Mouse (Mus musculus) G1E (cell line): ENCODE measurements around the gene Mon2. TPM values are rescaled to one million over a fixed set of nuclear protein-coding genes. Genes with fewer than 3 reads are reported as not detected.

Source experiments
- ATAC-seq: 2 replicates; pipeline ENCODE4 v1.8.0; 2016; ENCODE audit warnings: mild to moderate bottlenecking; ENCODE audit not compliant: insufficient number of reproducible peaks, poor library complexity, low FRiP score, severe bottlenecking; ENCODE audit errors: extremely low read depth
- DNase-seq: peaks from one replicate; pipeline ENCODE4 v3.0.0; 2012; ENCODE audit warnings: low spot score
- H3K27me3 ChIP-seq: 2 replicates; pipeline ENCODE4 v1.6.1; 2012; ENCODE audit warnings: mild to moderate bottlenecking, low read length, inconsistent platforms; ENCODE audit not compliant: insufficient read depth
- H3K36me3 ChIP-seq: replicated peaks from 2 replicates; pipeline ENCODE3; 2012; ENCODE audit warnings: mild to moderate bottlenecking, inconsistent platforms
- H3K4me1 ChIP-seq: 2 replicates; pipeline ENCODE4 v1.6.1; 2012; ENCODE audit warnings: low read depth, low read length, inconsistent platforms, mixed read lengths; ENCODE audit not compliant: insufficient read depth
- H3K4me3 ChIP-seq: 2 replicates; pipeline ENCODE4 v1.5.1; 2012; ENCODE audit warnings: low read depth, mild to moderate bottlenecking, inconsistent platforms, low read length, moderate library complexity, mixed read lengths
- H3K9me3 ChIP-seq: replicated peaks from 2 replicates; pipeline ENCODE4 v1.6.1; 2012; ENCODE audit warnings: inconsistent platforms
- CTCF ChIP-seq: IDR thresholded peaks from 2 replicates; pipeline ENCODE4 v1.5.1; 2012; ENCODE audit warnings: low read depth, low read length, inconsistent platforms, mixed read lengths
- GATA1 ChIP-seq: IDR thresholded peaks from 2 replicates; pipeline ENCODE4 v1.6.1; 2012; ENCODE audit warnings: borderline replicate concordance, low read length, inconsistent platforms, mixed read lengths
- GATA2 ChIP-seq: IDR thresholded peaks from 2 replicates; pipeline ENCODE4 v1.6.1; 2012; ENCODE audit warnings: low read depth, low read length, inconsistent platforms, borderline replicate concordance
- POLR2AphosphoS5 ChIP-seq: IDR thresholded peaks from 2 replicates; pipeline ENCODE4 v1.6.1; 2012; ENCODE audit warnings: low read depth, low read length, inconsistent platforms; ENCODE audit not compliant: insufficient replicate concordance
- TAL1 ChIP-seq: conservative IDR thresholded peaks from 2 replicates; pipeline ENCODE4 v1.6.1; 2012; ENCODE audit warnings: low read depth, low read length, inconsistent platforms, mixed read lengths
- polyA plus RNA-seq: library from polyadenylated mRNA; stranded (reverse); fragments of >175 nt; gene quantifications from 2 replicates; pipeline ENCODE4 v1.2.3, GENCODE M21; 2012
- total RNA-seq, 2 experiments: library from RNA; stranded (forward) in 1 of 2; stranded (reverse) in 1 of 2; fragments of 200-1000 nt in 1 of 2; fragments of >200 nt in 1 of 2; fragmentation: Nextera tagmentation in 1 of 2; gene quantifications; 2 replicates each; pipeline ENCODE4 v1.2.3; 2014 to 2017

The Mon2 gene
- total RNA-seq (2014; fragmentation: Nextera tagmentation) (65.7 and 78.4 TPM in 2 replicates), total RNA-seq (2017) (57.0 and 68.6 TPM in 2 replicates), polyA plus RNA-seq (7.2 and 14.4 TPM in 2 replicates)

GRCm38 (mm10) chr10:123076245-123077023, at the start of gene Mon2:
Gene Mon2, minus strand, starts transcription at chr10:123076505.
- Histone ChIP-seq H3K36me3 (peaks cover 19% of the 10 kb centered on the region), H3K27me3 (peaks cover 6% of the 10 kb centered on the region), H3K9me3 (no peaks in the 10 kb centered on the region), H3K4me1 (peaks cover 22% of the 10 kb centered on the region), H3K4me3 (peak within 1 kb of the TSS; percentile 90)
- DNase-seq: peak; percentile 93
- ATAC-seq: peak; percentile 90
- TF ChIP-seq POLR2AphosphoS5: no peak
- TF ChIP-seq TAL1: no peak
- no peak for TF ChIP-seq GATA2
- no peak for TF ChIP-seq CTCF
- no peak for TF ChIP-seq GATA1

- no peaks in the 10 kb centered on the region for H3K9me3 ChIP-seq
- ATAC-seq (no peak), DNase-seq (no peak)
- H3K4me3 ChIP-seq: no peak overlapping the region
- H3K27me3 ChIP-seq: no peaks in the 10 kb centered on the region
- peaks cover 95% of the 10 kb centered on the region for H3K36me3 ChIP-seq
- H3K4me1 ChIP-seq: no peaks in the 10 kb centered on the region
- TF ChIP-seq GATA1 (no peak), TAL1 (no peak), POLR2AphosphoS5 (no peak), GATA2 (no peak), CTCF (no peak)
These were observed 44.5 kb upstream of the Mon2 start for GRCm38 (mm10) chr10:123120666-123121392.

- ATAC-seq: no peak
- Histone ChIP-seq H3K27me3 (no peaks in the 10 kb centered on the region), H3K9me3 (no peaks in the 10 kb centered on the region), H3K4me1 (no peaks in the 10 kb centered on the region; the same call in 1 of the 2 replicates), H3K4me3 (no peak overlapping the region), H3K36me3 (peaks cover 92% of the 10 kb centered on the region)
- no peak for TF ChIP-seq CTCF
- TF ChIP-seq TAL1: no peak
- no peak for TF ChIP-seq GATA1
- TF ChIP-seq POLR2AphosphoS5: no peak
- TF ChIP-seq GATA2: no peak
- DNase-seq: no peak
These were observed 40.6 kb upstream of the Mon2 start for GRCm38 (mm10) chr10:123116861-123117260.

GRCm38 (mm10) chr10:123113466-123113865, 37.2 kb upstream of the Mon2 start:
- no peak for DNase-seq
- TF ChIP-seq GATA1 (no peak), CTCF (no peak), GATA2 (no peak)
- ATAC-seq: no peak
- Histone ChIP-seq H3K36me3 (peaks cover 82% of the 10 kb centered on the region), H3K4me1 (no peaks in the 10 kb centered on the region; the same call in 1 of the 2 replicates), H3K27me3 (no peaks in the 10 kb centered on the region), H3K4me3 (no peak overlapping the region), H3K9me3 (no peaks in the 10 kb centered on the region)

- Histone ChIP-seq H3K4me1 (no peaks in the 10 kb centered on the region; the same call in 1 of the 2 replicates), H3K4me3 (no peak overlapping the region), H3K27me3 (no peaks in the 10 kb centered on the region), H3K36me3 (peaks cover 81% of the 10 kb centered on the region), H3K9me3 (no peaks in the 10 kb centered on the region)
- DNase-seq (no peak), ATAC-seq (no peak)
- TF ChIP-seq CTCF: no peak
These were observed 36.5 kb upstream of the Mon2 start for GRCm38 (mm10) chr10:123112787-123113168.

GRCm38 (mm10) chr10:123112056-123112786, 35.9 kb upstream of the Mon2 start:
- no peak for TF ChIP-seq GATA1
- no peak for TF ChIP-seq GATA2
- TF ChIP-seq TAL1: no peak
- TF ChIP-seq CTCF: no peak
- DNase-seq (no peak), ATAC-seq (no peak)
- no peak overlapping the region for H3K4me3 ChIP-seq
- H3K36me3 ChIP-seq: peaks cover 81% of the 10 kb centered on the region
- no peaks in the 10 kb centered on the region for H3K27me3 ChIP-seq
- no peaks in the 10 kb centered on the region; the same call in 1 of the 2 replicates for H3K4me1 ChIP-seq
- no peaks in the 10 kb centered on the region for H3K9me3 ChIP-seq
